Mouse (Mus musculus) heart, postnatal 4 days (tissue): ENCODE data around the gene Fam178b. TPM values are rescaled to one million over a fixed set of nuclear protein-coding genes. Genes with fewer than 3 reads are reported as not detected.
"Not testable (repeated sequence)": the region's sequence is repeated elsewhere in the genome, so short reads cannot be mapped to it uniquely, and the experiment has no call there.

Experiments used
- DNase-seq: peaks from one replicate; pipeline ENCODE4 v3.0.0; 2021
- total RNA-seq, 2 experiments: library from RNA; stranded (reverse); gene quantifications; 2 replicates each; pipeline ENCODE4 v1.2.3; 2021

The Fam178b gene
- total RNA-seq, 2 experiments from 2014 or later = 0.54 to 0.79 TPM

DNA sequence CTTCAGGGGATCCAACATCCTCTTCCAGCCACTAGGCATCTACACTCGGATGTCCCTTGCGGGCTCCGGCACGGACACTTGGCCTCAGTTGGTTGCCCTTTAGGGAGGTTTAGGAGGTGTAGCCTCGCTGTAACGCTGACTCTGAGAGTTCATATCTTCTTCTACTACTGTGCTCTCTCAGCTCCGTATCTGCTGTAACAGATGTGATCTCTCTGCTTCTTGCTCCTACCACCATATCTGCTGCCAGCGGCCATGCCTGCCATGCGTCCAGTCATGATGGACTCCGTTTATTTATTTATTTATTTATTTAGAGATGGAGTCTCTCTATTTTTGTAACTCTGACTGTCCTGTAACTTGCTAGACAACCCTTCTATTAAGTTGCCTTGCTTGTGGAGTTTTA, 11.7 kb downstream of the Fam178b start:
- no peak for DNase-seq

DNA sequence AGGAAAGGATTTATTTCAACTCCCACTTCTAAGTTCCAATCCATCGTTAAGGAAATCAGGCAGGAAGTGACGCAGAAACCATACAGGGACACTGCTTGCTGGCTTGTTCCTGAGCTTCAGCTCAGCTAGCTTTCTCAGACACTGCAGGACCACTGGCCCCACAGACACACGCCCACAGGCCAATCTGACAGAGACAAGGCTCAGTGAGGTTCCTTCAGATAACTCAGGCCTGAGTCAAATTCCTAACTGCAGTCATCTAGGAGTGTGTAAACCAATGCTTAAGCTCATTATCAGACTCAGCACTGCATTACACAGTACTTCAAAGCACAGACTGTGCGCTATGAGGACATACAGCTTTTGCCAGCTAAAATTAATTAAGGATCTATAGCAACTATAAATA, 12.7 kb downstream of the Fam178b start:
- no peak for DNase-seq

DNA sequence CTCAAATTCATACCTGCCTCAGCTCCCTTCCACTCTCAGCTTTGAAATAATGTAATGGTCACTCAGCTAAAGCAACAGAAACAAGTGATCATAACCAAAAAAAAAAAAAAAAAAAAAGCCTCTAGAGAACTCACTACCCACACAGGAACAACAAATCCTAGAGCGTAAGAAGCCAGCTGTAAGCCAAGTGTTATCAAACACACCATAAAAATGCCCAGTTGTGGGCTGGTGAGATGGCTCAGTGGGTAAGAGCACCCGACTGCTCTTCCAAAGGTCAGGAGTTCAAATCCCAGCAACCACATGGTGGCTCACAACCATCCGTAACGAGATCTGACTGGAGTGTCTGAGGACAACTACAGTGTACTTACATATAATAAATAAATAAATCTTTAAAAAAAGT, 15.0 kb downstream of the Fam178b start:
- DNase-seq = not testable (repeated sequence)

DNA sequence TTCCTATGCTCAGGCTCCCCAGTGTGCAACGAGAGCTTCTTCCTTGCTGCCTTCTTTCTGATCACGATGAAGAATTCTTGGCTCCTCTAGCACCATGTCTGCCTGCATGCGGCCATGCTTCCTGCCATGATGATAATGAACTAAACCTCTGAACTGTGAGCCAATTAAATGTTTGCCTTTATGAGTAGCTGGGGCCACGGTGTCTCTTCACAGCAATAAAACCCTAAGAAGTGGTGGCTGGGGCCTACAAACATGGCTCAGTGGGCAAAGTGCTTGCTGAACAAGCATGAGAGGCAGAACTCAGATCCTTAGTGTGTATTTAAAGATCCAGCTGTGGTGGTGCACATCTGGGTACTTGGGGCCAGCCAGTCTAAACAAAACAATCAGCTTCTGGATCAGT, 17.0 kb downstream of the Fam178b start:
- no peak for DNase-seq

DNA sequence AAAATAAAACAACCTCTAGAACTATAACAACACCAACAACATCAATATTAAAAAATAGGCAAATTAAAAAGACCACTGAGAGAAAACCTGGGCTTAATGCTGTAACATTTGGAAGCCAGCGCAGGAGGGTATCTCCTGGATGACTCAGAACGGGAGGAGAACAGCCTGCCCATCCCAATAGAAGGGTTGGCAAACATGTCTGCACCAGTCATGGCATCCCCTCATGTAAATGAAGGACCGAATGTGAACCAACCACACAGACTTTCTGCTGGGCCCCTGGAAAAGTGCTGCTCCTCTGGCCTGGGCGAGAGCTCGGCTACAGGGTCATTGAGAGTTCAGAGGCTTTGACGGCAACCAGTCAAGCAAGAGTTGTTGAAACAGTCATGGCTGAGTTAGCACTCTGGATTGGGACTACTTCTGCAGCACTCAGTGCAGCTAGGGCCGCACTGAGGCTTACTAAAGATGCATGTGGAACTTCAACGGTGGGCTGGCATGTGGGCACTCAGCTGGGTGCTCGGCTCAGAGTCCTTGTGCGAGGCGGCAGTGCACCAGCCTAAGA, 17.7 kb downstream of the Fam178b start:
- no peak for DNase-seq

DNA sequence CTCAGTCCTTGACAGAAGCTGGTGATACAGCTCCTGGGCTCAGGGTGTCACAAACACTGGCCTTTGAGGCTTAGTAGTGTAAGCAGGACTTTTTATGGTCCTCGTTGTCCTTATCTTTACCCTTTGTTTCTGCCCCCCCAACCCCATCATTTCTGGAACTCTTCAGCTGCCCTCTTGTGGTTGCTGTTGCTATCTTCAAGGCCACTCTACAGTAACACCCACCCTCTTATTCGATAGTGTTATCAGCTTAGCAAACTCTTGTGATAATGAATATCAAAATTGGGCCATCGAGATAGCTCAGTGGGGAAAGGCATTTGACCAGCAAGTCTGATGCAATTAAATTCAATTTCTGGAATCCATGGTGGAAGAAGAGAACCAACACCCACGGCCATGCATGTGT, 18.5 kb downstream of the Fam178b start:
- peak; percentile 23 for DNase-seq

DNA sequence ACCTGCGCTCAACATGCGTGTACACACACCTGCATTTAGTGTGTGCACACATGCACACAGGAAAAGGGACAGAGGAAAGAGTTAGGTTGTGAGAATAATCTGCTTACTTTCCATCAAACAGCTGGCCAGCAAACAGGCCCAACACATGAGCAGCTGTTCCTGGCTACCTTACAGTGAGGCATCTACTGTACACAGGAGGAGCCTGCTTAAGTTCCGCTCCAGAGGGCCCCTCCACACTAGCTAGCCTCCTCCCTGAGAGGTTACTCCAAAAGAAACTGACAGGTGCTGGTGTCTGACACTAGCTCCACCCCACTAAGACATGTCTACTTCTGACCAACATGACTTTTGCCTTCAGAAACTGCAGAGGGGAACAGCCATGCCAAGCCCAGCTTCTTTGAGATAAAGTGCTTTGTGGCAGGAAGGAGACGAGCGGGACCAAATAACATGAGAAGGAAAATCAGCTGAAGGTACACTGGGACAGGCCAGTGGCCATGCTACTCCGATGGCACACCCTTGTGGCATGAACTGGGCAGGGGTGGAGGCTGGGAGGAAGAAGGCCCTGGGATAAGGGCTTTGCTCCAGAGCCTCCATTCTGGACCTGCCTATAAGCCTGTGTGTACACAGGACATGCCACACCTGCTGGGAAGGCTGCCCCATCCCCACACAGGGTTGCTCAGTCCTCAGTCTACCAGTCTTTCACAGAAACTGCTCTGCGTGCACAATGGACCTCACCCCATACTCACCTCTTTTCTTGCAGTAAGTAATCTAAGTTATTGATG, 24.2 kb downstream of the Fam178b start:
- no peak for DNase-seq

DNA sequence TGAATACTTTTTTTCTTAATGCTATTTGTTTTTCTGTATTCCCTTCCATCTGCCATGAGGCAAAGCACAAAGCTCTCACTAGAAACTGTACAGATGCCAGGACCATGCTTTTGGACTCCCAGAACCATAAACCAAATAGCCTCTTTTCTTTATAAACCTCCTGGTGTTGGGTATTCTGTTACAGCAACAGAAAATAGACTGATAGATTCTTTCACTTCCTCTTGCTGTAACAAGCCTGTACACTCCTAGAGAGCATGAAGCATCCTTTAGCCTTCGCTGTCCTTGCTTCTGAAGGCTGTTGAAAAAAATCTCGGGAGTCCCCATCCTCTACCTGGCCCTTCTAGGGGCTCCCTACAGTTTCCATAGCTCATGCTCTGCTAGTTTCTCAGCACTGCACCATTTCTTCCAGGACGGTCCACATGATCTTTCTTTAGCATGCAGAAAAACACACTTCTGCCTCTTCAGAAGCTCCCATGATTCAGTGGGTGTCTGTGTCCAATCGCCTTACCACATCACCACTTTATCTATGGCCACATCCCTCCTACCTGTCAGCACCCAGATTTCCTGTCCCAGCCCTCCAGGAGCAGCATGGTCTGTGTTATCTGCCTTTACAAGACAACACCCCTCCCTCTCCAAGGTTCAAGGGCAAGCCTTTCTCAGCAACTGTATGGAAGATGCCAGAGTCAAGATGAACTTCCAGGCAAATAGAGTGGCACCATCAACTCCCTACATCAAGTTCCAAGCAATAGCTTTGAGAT, 25.1 kb downstream of the Fam178b start:
- no peak for DNase-seq

DNA sequence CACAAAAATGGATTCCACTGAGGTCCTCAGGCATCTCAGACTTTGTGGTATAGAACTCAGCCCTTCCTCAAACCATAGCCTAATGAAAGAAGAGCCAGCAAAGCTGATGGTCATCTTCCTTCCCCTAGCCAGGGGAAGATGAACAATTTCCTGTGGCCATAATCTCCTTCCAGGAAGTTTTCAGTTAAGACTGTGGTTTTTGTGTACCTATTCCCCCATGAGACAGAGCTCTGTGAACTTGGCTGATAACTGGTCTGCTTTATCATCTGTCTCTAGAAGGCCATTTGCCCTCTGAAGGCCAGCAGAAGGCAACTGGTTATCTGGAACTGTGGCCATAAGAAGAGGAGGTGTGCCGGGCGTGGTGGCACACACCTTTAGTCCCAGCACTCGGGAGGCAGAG, 26.8 kb downstream of the Fam178b start:
- DNase-seq = no peak

DNA sequence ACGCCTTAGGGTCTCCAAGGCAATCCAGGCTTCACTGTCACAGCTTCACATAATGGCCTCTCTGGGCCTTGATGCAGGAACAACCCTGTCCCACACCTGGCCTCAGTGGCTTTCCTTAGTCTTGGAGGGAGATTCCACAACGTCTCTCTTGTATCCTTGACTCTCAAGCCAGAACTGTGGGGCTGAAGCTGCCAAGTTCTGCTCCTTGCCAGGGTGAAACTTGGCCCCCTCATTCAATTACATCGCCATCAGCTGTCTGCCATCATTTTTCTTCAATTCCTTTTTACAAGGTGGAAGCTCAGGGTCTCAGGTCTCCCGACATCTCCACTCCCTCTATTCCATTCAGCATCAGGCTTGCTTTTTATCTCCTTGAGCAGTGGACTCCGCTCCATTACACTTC, 27.9 kb downstream of the Fam178b start:
- no peak for DNase-seq

DNA sequence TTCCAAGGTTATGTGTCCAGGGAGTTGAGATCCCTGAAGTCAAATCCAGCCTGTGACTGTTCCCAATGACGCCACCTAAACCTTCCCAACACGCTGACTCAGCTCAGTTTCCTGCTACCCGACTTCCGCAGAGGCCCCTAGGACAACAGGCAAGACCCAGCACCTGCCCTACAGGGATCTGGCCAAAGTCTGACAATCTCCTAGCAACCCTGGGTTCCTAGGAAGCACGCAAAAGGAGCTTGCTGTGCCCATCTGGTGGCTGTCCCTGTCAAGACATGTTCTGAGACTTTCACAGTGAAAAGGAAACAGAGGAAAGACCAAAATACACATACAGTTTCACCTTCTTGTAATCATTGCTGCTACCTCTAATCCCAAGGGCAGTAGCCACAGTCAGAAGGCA, 35.4 kb downstream of the Fam178b start:
- peak; percentile 21 for DNase-seq

DNA sequence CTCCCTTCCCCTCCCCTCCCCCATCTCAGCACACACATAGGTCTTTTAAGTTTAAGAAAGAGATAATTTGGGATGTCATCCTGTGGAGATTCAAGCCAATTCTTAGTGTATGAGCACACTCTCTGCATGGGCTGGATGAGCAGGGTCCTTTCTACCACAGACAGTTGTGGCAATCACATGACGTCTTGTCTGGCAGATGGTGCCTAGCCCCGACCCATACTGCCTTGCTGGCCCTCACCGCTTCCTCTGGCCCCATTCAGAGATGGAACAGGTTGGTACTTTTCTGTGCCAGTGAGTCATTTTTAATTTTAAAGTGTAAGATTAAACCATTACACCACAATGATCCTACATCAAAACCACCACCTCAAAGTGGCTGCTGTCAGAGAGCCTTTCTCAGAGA, 36.7 kb downstream of the Fam178b start:
- DNase-seq = no peak

DNA sequence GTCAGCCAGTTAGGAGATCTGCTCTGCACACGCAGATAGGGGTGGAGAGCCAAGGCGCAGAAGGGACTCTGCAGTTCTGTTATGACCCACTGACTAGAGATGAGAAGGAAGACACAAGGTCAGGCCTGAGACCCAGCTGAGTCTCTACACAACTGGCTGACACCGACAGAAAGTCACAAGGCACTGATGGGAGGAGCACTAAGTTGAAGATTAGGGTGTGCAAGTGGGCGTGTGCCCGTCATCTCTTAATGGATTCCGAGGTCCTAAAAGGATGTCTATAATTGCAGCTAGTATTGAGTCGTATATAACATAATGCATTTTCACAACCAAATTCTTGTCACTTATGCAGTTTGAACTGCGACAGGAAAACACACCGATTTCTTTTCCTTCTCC, 38.4 kb downstream of the Fam178b start:
- no peak for DNase-seq

DNA sequence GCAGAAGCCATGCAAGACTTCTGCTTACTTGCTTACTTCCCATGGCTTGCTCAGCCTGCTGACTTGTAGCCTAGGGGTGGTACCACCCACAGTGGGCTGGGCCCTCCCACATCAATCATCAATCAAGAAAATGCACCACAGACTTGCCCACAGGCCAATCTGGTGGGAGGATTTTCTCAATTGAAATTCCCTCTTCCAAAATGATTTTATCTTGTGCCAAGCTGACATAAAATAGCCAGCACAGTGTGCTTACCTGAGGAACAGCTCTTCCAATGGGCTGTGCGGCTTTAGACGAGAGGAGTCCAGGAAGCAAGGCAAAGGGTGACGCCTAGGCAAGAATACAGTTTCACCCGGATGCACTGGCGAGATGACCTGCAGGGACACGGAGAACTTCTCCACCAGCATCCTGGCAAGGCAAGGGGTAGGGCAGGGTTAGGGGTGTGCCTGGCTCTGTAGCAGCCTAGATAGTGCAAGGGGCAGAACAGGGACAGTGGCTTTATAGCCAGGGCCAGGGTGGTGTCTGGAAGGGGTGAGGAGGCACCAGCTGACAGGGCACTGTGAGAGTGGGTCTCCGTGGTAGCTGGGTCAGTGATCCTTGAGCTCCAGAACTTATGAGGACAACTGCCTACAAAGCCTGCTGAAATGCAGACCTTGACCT, 38.9 kb downstream of the Fam178b start:
- DNase-seq = no peak

DNA sequence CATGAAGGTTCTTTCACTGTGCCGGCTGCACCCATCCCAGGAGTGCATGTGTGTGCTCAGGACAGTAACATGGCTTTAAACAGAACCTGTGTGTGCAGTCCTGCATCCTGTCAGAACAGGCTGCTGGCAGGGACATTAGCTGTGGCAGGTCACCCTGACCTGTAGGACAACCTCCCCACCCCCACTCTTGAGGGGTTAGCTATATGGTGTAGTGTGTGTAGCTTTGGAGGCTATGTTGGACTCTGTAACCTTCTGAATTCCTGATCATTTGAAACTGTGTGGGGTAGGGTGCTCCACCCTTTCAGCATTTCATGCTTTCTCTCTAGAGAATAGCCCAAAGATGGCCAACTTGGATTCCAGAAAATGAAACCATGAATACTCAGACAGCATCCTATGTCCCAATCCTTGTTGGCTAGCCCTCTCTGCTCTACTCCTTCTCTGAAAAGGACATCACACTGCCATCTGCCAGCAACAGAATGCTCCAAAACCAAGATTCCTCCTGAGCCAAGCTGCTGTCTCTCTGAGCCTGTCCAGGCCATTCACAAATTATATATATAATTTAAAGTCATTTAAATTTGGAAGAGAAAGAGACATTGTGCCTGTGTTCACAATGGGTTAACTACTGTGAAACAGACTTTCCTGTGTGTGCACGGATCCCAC, 47.0 kb downstream of the Fam178b start:
- DNase-seq = no peak

DNA sequence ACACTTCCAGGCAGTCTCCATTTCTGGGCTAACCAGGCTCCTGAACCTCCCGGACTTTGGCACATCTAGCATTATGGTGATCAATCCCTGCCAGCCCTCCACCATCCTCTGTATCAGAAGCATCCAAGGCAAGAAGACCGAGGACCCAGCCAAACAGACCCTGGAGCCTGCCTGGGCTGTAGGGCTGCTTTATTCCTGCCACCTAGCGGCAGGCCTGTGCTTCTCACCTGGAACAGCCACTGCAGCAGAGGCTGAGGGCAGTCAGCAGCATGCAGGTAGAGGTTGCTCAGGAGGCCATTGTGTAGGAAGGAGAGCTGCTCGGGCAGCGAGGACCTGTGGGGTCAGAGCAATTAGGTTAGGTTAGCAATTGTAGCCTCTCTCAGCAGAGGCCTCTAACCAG, 48.0 kb downstream of the Fam178b start:
- DNase-seq = peak; percentile 80

DNA sequence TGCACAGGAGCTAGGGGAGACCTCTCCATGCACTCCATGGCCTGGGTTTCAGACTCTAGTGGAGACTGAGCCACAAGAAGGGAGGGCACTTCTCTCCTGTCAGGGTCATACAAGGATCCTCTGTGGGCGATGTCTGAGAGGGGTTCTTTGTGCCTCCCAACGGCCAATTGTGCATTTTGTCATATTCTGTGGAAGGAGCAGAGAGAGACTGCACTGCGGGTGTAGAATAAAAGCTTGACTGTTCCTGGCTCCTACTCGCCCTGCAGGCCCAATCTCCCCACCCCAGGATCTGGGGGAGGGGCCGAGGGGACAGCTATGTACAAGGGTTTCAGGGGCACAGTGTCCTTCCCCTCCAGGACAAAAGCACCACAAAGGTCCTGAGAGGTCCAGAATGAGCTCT, 49.1 kb downstream of the Fam178b start:
- no peak for DNase-seq

DNA sequence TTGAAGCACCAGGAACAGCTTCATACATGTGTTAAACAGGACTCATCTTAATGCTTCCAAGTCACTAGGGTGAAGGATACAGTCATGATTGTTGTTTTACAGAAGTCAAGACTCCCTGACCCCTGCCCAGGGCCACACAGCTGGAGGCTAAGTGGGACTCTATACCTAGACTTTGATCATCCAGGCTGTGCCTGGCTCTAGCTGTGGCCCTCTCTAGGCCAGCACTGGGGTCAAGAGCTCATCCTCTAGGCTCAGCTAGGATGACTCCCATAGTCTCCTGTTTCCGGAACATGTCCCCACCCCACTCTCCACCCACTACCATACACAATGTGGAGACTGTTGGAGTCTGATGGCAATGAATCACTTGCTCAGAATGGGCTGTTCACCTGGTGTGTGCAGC, 50.1 kb downstream of the Fam178b start:
- no peak for DNase-seq

DNA sequence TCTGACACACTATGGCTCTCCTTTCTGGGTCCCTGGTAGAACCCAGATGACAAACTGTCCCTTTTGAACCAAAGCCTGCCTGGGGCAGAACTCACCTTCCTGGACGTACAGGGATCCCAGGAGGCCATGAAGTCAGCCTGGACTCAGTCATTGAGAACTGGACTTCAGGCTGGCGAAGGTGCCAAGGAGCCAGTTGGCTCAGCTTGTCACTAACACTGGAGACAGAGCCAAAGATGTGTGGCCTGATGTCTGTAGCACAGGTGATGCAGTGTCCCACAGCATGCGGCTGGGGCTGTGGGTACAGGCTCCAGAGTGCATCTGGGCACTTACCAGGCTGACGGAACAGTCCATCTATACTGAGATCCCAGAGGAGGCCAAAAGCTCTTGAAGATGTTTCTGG, 50.9 kb downstream of the Fam178b start:
- no peak for DNase-seq

DNA sequence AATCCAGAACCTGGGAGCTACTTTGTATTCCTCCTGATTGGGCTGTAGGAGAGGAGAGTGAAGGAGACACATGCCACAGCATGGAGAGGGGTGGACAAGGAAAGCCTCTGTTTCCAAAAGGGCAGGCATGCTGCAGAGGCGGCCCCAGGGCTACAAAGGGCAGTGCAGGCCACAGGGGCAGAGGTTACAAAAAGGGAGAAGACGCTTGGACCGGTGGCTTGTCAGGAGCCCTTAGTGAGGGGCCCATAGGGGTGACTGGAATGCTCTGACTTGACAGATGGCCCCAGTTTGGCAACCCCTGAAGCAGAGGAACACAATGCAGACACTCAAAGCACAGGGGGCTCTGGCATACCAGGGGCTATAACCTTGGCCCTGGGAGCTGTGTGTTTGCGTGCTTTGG, 51.6 kb downstream of the Fam178b start:
- no peak for DNase-seq

DNA sequence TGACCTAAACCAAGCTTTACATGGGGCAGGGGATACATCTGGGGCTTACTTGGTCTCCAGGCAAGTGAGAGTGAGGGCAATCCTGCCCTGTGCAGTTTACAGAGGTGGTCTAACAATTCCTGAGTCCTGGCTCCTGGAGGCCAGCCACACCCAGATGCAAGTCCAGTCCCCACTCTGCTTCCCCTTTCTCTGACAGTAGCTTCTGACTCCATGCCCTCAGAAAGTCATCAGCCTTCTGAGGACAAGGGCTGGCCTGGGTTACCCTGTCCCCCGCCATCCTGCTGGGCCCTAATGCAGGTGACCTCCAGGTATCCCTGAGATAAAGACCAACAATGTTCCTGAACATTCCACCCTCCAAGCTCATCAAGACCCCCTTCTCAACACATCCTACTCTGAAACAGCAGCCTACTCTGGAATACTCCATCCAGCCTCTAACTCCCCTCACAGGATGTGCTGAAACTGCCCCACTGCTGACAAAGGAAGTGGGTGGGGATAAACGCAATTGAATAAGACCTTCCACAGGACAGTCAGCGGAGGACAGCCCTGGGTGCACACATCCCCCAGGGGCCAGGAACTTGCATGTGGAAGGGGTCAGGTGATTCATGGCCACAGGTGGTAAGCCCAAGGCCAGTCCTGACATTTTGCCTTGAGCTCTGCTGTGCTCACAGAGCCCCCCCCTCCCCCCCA, 52.8 kb downstream of the Fam178b start:
- DNase-seq = no peak

DNA sequence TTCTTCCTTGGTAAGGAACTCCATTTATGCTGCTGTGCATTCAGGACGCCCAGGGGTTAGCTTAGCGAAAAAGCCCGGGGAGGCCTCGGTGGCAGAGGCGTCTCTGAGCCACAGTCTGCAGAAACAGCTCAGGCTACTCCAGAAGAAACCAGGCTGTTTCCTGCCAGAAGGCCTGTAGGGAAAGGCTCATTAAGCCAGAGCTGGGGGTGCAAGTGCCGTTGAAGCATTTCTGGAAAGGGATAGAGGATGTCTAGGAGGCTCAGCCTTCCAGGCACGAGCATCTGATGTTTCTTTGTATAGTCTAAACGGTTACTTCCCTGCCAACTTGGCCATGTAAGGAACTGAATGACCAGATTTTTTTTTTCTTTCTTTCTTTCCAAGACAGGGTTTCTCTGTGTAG, 54.4 kb downstream of the Fam178b start:
- no peak for DNase-seq
